Mouse (Mus musculus) mesoderm, embryonic 11.5 days (tissue): Measurements from ENCODE around the gene Rorc.

Experiments
- DNase-seq: peaks from one replicate; pipeline ENCODE4 v3.0.0-alpha.2; 2012; ENCODE audit warnings: low read depth, low spot score

Gene Rorc

DNA sequence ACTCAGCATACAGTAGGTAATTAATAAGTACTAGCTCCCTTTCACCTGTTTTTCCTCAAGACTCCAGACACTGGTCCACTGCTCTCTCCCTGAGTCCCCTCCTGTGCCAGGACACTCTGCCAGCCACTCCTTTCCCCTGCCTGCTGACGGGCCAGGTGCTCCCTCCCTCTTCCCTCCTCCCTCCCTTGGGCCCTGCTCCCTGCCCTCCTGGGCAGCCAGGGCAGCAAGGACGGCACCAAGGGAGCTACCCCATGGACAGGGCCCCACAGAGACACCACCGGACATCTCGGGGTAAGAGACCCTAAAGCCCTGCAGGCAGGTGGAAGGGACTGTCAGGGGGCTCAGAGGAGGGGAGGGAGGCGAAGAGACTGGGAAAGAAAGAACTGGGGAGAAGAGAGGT, at the start of gene Rorc:
Rorc (plus strand) TSS at position 154 of the 400 bp plus-strand sequence.
- DNase-seq, result no peak

DNA sequence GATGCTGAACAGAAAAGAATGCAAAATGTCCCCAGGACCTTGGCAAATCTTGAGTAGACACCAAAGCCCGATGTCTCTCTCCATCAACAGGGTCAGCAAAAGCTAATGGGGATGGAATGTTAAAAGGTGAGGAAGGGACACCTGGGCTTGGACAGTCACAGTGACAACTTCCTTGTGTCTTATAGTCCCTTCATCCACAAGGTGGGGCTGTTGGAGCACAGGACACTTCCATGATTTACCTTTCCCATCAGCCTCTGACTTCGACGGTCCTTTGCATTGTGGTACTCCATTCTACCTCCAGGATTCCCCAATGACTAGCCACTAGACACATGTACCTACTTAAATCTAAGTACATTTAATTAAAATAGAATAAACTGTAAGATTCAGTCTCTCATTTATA, 43.9 kb upstream of the Rorc start:
- no peak for DNase-seq

- DNase-seq, result no peak
Observed at GRCm38 (mm10) chr3:94334442-94334841, 38.2 kb upstream of the Rorc start.

- DNase-seq, result no peak
Observed at GRCm38 (mm10) chr3:94338522-94338921, 34.1 kb upstream of the Rorc start.

- DNase-seq, result no peak
Observed at GRCm38 (mm10) chr3:94341959-94342422, 30.6 kb upstream of the Rorc start, which contains the start of gene Them5. TSS of gene Them5 (plus strand) at chr3:94342099.

- no peak for DNase-seq
Observed at GRCm38 (mm10) chr3:94342552-94342951, 30.0 kb upstream of the Rorc start.

GRCm38 (mm10) chr3:94344182-94344581, 28.4 kb upstream of the Rorc start:
- no peak for DNase-seq

DNA sequence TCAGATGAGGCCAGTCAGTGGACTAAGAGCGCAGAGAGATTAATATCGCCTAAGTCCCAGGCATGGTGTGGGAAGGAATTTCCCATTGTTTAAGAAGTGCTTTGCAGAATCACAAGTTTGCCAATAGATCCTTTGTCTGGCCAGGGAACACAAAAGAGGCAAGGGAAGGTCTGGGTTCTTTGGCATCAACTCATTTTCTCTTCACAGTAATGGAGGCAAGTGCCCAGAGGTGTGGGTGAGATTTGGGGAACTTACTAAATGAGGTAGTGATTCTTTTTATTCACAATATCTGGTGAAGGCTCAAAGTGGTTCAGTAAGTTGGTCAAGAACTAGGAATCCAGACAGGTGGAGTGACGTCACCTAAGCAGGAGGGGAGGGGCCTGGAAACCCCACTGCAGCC, 27.7 kb upstream of the Rorc start:
- no peak for DNase-seq

DNA sequence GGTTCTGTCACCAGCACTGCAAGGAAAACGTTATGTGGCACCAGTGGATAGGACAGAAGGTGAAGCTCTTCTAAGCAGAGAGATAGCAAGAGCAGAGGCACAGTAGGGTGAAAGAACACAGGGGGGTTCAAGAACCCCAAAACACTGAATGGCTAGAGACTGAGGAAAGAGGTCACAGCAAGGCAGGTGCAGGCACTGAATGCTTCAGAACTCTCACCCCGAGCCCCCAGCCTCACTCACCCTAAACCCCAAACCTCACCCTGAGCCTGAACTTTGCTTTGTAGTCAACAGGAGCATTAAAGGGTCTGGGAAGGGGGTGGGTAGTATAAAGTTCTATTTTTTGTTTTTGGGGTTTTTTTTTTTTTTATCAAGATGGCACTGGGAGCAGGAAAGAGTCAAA, 24.4 kb upstream of the Rorc start:
- DNase-seq, result no peak

DNA sequence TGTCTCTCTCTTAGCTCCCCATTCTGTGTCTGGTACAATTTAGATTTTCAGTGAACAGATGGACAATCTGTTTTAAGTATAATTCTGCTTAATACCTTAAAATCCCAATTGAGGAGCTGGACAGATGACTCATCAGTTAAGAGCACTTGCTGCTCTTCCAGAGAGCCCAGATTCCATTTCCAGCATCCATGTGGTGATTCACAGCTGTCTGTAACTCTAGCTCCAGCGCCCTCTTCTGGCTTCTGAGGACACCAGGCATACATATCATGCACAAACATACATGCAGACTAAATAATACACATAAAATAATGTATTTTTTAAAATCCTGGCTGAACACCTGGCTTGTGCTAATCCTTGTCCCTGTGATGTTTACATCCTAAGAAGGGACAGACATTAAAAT, 11.8 kb upstream of the Rorc start:
- DNase-seq, result peak; percentile 33

DNA sequence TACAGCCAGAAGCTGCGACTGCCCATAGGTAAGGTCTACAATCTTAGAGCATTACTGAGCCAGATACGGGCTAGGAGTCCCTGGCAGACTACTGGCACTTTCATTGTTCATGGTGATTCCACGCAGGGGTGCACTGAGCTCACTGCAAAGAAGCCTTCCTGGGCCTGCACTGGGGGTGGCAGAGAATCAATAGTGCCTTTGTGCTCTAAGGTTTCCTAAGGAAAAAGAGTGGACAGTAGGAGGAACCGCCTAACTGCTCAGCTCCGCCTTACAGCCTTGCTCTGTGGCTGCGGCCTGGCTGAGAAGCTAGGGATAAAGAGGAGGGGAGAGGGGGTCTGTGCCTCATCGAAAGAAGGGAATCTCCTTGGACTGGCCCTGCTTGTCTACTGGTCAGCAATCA, 10.5 kb upstream of the Rorc start, which contains the start of gene C2cd4d:
C2cd4d (plus strand) TSS at position 301 of the 400 bp plus-strand sequence.
- DNase-seq, result no peak

- DNase-seq, result peak; percentile 61
Observed at GRCm38 (mm10) chr3:94363291-94364153, 9.1 kb upstream of the Rorc start.

DNA sequence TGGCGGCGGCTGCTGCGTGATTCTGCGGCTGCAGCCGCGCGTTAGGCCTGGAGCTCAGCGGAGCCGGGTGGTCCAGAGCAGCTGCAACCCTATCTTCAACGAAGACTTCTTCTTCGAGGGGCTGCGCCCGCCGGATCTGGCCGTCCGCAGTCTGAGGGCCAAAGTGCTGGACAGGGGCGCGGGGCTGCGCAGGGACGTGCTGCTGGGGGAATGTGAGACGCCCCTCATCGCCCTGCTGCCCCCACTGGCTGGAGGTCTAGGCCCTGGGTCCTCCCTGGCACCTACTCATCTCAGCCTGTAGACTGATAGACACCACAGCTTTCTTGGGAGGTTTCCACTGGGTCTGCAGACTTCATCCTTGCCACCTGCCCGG, 8.5 kb upstream of the Rorc start:
- DNase-seq, result no peak

GRCm38 (mm10) chr3:94366761-94367160, 5.8 kb upstream of the Rorc start:
- peak; percentile 90 for DNase-seq

DNA sequence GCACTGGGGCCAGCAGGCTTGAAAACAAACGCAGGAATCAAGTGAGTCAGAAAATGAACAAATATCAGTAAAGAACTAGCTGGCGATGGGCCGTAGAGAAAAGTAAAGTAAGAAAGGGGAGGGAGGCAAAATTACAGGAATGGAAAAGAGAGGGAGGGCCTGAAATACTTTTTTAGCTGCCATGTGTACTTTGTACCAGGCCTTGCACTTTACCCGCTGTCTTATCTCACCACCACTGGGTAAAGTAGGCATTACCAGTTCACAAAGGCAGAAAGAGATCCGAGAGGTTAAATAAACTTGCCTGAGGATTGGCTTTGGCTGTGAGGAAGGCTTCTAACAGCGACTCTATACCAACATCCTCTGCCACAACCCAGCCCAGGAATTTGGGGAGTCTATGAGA, 5.1 kb upstream of the Rorc start:
- DNase-seq, result no peak

DNA sequence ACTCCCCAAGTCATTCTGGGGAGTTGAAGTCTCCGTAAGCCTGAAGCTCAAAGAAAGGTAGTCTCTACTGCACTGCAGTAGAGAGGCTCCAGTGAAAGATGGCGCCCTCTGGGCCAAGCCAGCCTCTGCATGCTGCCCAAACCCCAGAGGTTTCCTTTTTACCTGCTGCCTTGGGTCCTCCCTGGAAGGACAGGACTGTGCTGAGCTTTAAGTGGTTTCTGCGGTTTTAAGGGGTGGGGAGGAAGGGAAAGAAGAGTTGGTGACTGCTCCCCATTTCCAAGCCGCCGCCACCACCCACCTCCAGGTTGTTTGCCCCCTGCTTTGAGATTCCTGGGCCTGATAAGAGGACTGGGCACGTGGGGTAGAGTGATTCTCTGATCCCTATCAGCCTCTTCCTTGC, 4.0 kb upstream of the Rorc start:
- no peak for DNase-seq

DNA sequence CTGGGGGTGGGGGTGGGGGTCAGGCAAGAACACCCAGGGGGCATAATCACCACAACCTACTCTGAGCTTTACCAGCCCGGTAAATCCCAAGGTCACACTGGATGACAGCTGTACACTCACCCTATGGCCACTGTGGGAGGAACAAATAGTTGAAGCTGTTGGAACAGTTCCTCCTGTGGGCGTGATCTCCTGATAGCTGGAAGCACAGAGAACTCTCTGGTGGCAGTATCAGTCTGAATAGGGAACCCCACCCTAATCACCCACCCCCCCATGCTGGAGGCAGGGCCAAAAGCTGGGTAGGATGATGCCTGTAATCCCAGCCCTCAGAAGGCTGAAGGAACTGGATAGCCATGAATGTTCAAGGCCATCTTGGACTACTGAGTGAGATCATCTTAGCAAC, 2.9 kb upstream of the Rorc start:
- DNase-seq, result no peak

DNA sequence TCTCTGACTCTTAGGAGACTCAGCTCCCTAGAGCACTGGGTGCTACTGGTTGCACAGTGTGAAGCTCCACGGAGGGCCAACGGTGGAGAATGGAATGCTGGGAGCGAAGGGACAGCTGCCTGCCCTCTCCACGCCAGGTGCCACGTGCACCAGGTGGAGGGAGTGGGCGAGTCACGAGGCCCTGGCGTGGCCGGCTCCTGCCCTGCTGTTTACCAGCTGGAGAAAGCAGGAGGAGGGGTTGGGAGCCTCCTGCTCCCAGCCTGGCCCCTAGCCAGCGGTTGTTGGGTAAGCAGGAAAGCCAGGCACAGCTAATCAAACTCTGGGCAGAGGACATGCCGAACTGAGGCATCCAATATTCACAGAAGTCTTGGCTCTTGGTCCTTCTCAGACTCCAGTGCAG, 957 bp upstream of the Rorc start:
- no peak for DNase-seq

DNA sequence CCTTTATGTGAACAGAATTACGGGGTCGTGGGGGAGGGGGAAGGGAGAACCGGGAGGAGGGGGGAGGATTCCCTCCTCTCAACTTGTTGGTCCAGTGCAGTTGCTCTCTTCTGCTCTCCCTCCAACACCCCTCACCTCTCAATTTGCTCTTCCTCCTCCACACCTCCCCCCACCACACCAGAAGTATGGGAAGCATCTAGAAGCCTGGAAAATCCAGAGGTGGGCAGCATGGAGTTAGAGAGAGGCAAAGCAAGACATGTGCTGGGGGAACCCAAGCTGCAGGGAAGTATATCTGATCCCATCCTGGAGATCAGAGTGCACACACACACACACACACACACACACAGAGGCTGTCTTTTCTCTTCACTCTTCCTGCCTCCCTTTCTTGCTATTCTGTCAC, 556 bp upstream of the Rorc start:
- DNase-seq, result no peak

DNA sequence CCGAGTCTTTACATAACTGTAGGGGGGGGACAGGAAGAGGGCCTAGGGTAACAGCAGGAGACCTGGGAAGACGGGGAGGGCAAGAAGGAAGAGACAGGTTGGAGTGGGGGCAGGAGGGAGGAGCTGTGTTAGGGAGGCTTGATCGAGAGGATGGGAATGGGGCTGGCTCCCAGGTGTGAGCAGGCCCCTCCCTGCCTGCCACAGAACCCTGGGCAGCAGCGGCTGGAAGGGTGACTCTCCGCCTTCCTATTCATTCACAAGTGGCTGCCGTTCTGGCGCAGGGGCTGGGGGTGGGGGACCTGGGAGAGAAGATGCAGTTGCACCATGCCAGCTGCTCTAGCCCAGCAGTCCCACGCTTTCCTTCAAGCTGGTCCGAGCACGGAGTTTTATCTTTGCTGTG, 496 bp downstream of the Rorc start:
- no peak for DNase-seq

DNA sequence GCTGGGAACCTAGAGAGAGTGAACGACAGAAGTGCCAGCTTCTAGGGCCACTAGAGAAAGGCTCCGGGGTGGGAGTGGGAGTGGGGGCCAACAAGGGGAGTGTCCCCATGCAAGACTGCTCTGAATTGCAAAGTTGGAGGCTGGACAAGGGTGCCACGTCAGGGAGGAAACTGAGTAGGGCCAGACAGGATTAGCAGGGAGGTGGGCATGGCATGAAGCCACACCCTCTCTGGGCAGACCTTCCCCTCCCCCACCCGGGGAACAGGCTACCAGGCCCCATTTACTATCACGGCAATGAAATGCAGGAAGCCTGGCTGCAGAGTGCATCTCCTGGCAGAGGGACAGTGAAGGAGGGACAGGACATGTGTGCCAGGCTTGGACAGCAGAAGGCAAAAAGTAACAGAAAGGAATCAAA, 1.0 kb downstream of the Rorc start:
- DNase-seq, result no peak

GRCm38 (mm10) chr3:94374636-94375035, 2.0 kb downstream of the Rorc start:
- no peak for DNase-seq

DNA sequence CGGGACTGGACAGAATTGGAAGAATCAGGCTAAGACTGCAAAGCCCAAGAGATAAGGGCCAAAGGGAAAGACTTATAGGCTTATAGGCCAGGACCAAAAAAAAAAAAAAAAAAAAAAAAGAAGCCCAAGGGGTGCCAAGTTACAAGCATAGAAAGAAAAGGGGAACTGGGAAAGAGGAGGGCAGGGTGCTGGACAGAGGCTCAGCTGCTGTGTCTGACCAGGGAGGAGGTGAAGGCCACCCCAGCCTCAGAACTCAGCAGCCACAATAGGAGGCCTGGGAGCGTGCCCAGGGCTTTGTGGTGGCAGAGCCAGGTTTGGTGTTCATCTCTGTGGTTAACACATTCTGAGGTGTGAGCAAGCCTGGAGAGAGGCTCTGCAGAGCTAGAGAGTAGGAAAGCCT, 2.6 kb downstream of the Rorc start:
- no peak for DNase-seq

DNA sequence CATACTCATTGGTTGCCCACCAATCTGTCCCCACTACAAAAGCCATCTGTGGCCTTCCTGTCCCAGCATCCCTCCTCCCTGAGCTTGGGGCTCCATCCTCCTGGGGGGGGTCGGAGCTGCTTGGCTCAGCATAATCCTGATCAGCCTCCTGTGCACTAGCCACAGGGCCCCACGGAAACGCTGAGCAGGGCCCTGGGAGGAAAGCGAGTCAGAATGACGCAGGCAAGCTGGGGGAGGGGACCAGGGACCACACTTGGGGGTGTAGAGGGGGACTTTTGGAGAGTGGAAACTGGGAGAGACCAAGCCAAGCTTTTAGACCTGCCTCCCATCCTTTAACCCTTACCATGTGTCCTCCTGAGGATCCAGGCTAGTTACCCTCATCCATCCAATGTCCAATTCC, 3.3 kb downstream of the Rorc start:
- no peak for DNase-seq
